Mouse (Mus musculus): Measurements from ENCODE around the gene Il20rb.

DNA sequence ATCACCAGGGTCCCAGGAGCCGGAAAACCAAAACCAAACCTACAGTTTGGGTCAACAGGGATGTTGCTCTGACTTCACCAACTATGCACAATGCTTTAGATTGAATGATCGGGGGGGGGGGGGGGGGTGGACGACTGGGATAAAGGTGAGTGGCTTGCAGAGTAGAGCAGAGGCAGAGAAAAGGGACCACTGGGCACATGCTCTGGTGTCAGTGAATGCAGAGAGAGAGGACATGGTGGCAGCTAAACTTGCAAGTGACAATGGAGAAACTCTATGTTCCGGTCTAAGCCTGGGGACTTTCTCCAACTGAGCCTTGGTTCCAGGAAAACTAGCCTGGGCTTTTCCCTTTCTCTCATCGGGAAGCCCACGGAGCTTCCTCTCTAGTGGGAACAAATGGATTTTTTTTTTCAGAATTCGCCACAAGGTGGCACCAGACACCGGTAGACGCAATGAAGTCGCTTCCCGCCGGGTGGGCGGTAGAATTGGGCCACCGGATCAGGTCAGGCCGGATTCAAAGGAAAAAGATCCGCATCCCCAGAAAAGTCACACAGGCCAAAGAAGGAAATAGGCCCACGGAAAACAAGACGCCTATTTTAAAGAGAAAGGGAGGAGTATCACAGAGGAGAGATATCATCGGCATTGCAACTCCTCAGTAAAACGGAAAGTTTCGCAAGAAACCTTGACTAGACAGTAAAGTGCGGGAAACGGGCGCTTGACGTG is 32.5 kb downstream of the Il20rb start:
- peak; percentile 92 for TF ChIP-seq CTCF (IDR thresholded peaks at IDR 0.05; ENCODE audit: borderline replicate concordance, control insufficient read depth, extremely low read depth, insufficient read depth, low read length, poor library complexity)
- TF ChIP-seq POLR2A (IDR thresholded peaks at IDR 0.05; ENCODE audit: control insufficient read depth, extremely low read depth, insufficient read depth, low read length, poor library complexity): no peak

All from thymus, adult 2 months (tissue).